Mouse (Mus musculus) megakaryocyte, embryonic 14.5 days (primary cell): ENCODE data around the gene Snrk.

Experiments used
- FLI1 ChIP-seq: IDR thresholded peaks from 2 replicates; pipeline ENCODE4 v1.6.1; 2012; ENCODE audit warnings: low read length, inconsistent platforms, mixed read lengths
- GATA1 ChIP-seq: IDR thresholded peaks from 3 replicates; pipeline ENCODE4 v1.6.1; 2012; ENCODE audit warnings: mixed read lengths, low read length, inconsistent platforms, borderline replicate concordance

GRCm38 (mm10) chr9:122143219-122143618 is 26.2 kb downstream of the Snrk start:
- TF ChIP-seq GATA1 (no peak), FLI1 (no peak)
